Mouse (Mus musculus) induced T-regulatory cell, adult 2 months (primary cell): ENCODE data around the gene Cep55.

Experiments used
- DNase-seq: peaks from one replicate; pipeline ENCODE4 v3.0.0-alpha.2; 2012; ENCODE audit warnings: low read depth

The Cep55 gene

GRCm38 (mm10) chr19:38043281-38043981 lies 11.4 kb upstream of the Cep55 start, which contains the start of gene Myof:
Myof (minus strand) TSS chr19:38043577.
- peak; percentile 42 for DNase-seq

- no peak for DNase-seq
Measured at GRCm38 (mm10) chr19:38045198-38045597, 9.6 kb upstream of the Cep55 start.

- no peak for DNase-seq
Measured at GRCm38 (mm10) chr19:38049686-38050085, 5.1 kb upstream of the Cep55 start.

GRCm38 (mm10) chr19:38053227-38054041 lies 1.4 kb upstream of the Cep55 start:
- DNase-seq, result no peak

GRCm38 (mm10) chr19:38054149-38054719 lies 577 bp upstream of the Cep55 start:
- peak; percentile 94 for DNase-seq

- peak; percentile 27 for DNase-seq
Measured at GRCm38 (mm10) chr19:38055798-38056197, 987 bp downstream of the Cep55 start.

- no peak for DNase-seq
Measured at GRCm38 (mm10) chr19:38056276-38056675, 1.5 kb downstream of the Cep55 start.

- DNase-seq, result no peak
Measured at GRCm38 (mm10) chr19:38056931-38057330, 2.1 kb downstream of the Cep55 start.

- DNase-seq, result no peak
Measured at GRCm38 (mm10) chr19:38063201-38063600, 8.4 kb downstream of the Cep55 start.

GRCm38 (mm10) chr19:38064051-38064450 lies 9.2 kb downstream of the Cep55 start:
- no peak for DNase-seq

- DNase-seq, result no peak
Measured at GRCm38 (mm10) chr19:38073226-38073625, 18.4 kb downstream of the Cep55 start.

GRCm38 (mm10) chr19:38075051-38075450 lies 20.2 kb downstream of the Cep55 start:
- no peak for DNase-seq

GRCm38 (mm10) chr19:38076251-38076650 lies 21.4 kb downstream of the Cep55 start:
- DNase-seq, result no peak

- DNase-seq, result no peak
Measured at GRCm38 (mm10) chr19:38077851-38078540, 23.2 kb downstream of the Cep55 start.

- DNase-seq, result no peak
Measured at GRCm38 (mm10) chr19:38081361-38081760, 26.6 kb downstream of the Cep55 start.

- DNase-seq, result no peak
Measured at GRCm38 (mm10) chr19:38082931-38083525, 28.2 kb downstream of the Cep55 start.

- DNase-seq, result no peak
Measured at GRCm38 (mm10) chr19:38085841-38086240, 31.0 kb downstream of the Cep55 start.

- DNase-seq, result no peak
Measured at GRCm38 (mm10) chr19:38086948-38087551, 32.2 kb downstream of the Cep55 start.

- no peak for DNase-seq
Measured at GRCm38 (mm10) chr19:38089358-38089757, 34.5 kb downstream of the Cep55 start.

- no peak for DNase-seq
Measured at GRCm38 (mm10) chr19:38091512-38091985, 36.7 kb downstream of the Cep55 start.

- no peak for DNase-seq
Measured at GRCm38 (mm10) chr19:38096231-38096630, 41.4 kb downstream of the Cep55 start.
